Mouse (Mus musculus) cerebellum, adult 2 months (tissue): Measurements from ENCODE around the gene Gm40193. TPM values are rescaled to one million over a fixed set of nuclear protein-coding genes. Genes with fewer than 3 reads are reported as not detected.

ENCODE experiments used
- DNase-seq, 2 experiments: peaks; one replicate each; pipeline ENCODE4 v3.0.0; 2021
- H3K27ac ChIP-seq: fragments of 200-500 bp; 2 replicates; pipeline ENCODE4 v1.5.1; 2012; ENCODE audit warnings: low read length, control low read depth, inconsistent platforms; ENCODE audit not compliant: insufficient read depth
- H3K27me3 ChIP-seq: fragments of 200-500 bp; 2 replicates; pipeline ENCODE4 v1.6.1; 2012; ENCODE audit warnings: inconsistent platforms, mild to moderate bottlenecking, low read length, moderate library complexity; ENCODE audit not compliant: control insufficient read depth, insufficient read depth
- H3K4me1 ChIP-seq: fragments of 200-500 bp; 2 replicates; pipeline ENCODE4 v1.6.1; 2011; ENCODE audit warnings: low read length; ENCODE audit not compliant: control insufficient read depth, insufficient read depth
- H3K4me3 ChIP-seq: fragments of 200-500 bp; replicated peaks from 2 replicates; pipeline ENCODE3; 2011; ENCODE audit warnings: mild to moderate bottlenecking, low read depth, low read length, control low read depth; ENCODE audit not compliant: insufficient read depth
- CTCF ChIP-seq: fragments of 200-500 bp; IDR thresholded peaks from 2 replicates; pipeline ENCODE4 v1.5.1; 2011; ENCODE audit warnings: low read depth, mild to moderate bottlenecking, control low read depth, low read length, moderate library complexity, borderline replicate concordance; ENCODE audit not compliant: insufficient read depth
- POLR2A ChIP-seq: fragments of 200-500 bp; IDR thresholded peaks from 2 replicates; pipeline ENCODE4 v1.6.1; 2011; ENCODE audit warnings: low read length, control low read depth, borderline replicate concordance; ENCODE audit not compliant: insufficient read depth
- WGBS: fragments of 180-500 bp; shearing (Covaris S2); methylation state at CpG from one replicate; pipeline ENCODE4 v1.1.7; 2018; 5-methylcytosine and 5-hydroxymethylcytosine counted together
- polyA plus RNA-seq: library from polyadenylated mRNA; depleted of rRNA; stranded (reverse); fragments of >200 nt; gene quantifications from 2 replicates; pipeline ENCODE4 v1.2.3, GENCODE M21; 2012; rRNA removed

Gene Gm40193
- polyA plus RNA-seq, 1 experiment = not detected

- H3K27ac ChIP-seq = no peak overlapping the region
- 86% methylated on average over 6 of the region's 6 CpGs for WGBS
- DNase-seq = no peak
Observed at GRCm38 (mm10) chr11:70489684-70490083, 43.1 kb downstream of the Gm40193 start.

GRCm38 (mm10) chr11:70489138-70489537 is 43.6 kb downstream of the Gm40193 start:
- Histone ChIP-seq H3K27me3 (no peaks in the 10 kb centered on the region), H3K27ac (no peak overlapping the region), H3K4me3 (no peak overlapping the region), H3K4me1 (no peaks in the 10 kb centered on the region)
- no peak for DNase-seq
- TF ChIP-seq CTCF = no peak
- no peak for TF ChIP-seq POLR2A
- 58% methylated on average over 3 of the region's 3 CpGs for WGBS

More at GRCm38 (mm10) chr11:70489684-70490083, 43.1 kb downstream of the Gm40193 start:
- H3K4me3 ChIP-seq = no peak overlapping the region
- TF ChIP-seq POLR2A (no peak), CTCF (no peak)
- H3K4me1 ChIP-seq = no peaks in the 10 kb centered on the region
- H3K27me3 ChIP-seq = no peaks in the 10 kb centered on the region

- 25% methylated on average over 4 of the region's 4 CpGs for WGBS
- TF ChIP-seq CTCF (no peak), POLR2A (no peak)
- H3K4me3 ChIP-seq = no peak overlapping the region
- no peak for DNase-seq
- H3K27me3 ChIP-seq = no peaks in the 10 kb centered on the region
- H3K4me1 ChIP-seq = no peaks in the 10 kb centered on the region
- H3K27ac ChIP-seq = no peak overlapping the region
Observed at GRCm38 (mm10) chr11:70487816-70488215, 44.9 kb downstream of the Gm40193 start.

GRCm38 (mm10) chr11:70485498-70485897 is 47.2 kb downstream of the Gm40193 start:
- no peak for DNase-seq
- WGBS = 33% methylated on average over 2 of the region's 2 CpGs
- Histone ChIP-seq H3K27ac (no peak overlapping the region), H3K27me3 (no peaks in the 10 kb centered on the region), H3K4me3 (no peak overlapping the region), H3K4me1 (no peaks in the 10 kb centered on the region)
- TF ChIP-seq CTCF (no peak), POLR2A (no peak)

Other genes starting within 250 kb of the Gm40193 start
- not detected in 2 replicates for gene Alox12e, start 210.3 kb downstream of the Gm40193 start, polyA plus RNA-seq
- 0.05 TPM in 1 of 2 replicates, not detected in the other for gene Alox15, start 180.9 kb downstream of the Gm40193 start, polyA plus RNA-seq
- gene Pelp1, start 122.9 kb downstream of the Gm40193 start, polyA plus RNA-seq = 18.3 and 20.1 TPM in 2 replicates
- gene Arrb2, start 100.3 kb downstream of the Gm40193 start, polyA plus RNA-seq = 70.5 and 79.7 TPM in 2 replicates
- gene Med11, start 81.0 kb downstream of the Gm40193 start, polyA plus RNA-seq = 20.4 and 20.5 TPM in 2 replicates
- gene Zmynd15, start 73.5 kb downstream of the Gm40193 start, polyA plus RNA-seq = 0.21 and 0.25 TPM in 2 replicates
- gene Cxcl16, start 73.0 kb downstream of the Gm40193 start, polyA plus RNA-seq = 1.8 and 2.6 TPM in 2 replicates
- gene Tm4sf5, start 27.7 kb downstream of the Gm40193 start, polyA plus RNA-seq = 0.54 TPM in 2 replicates
- 0.30 TPM in 1 of 2 replicates, not detected in the other for gene Vmo1, start 18.3 kb downstream of the Gm40193 start, polyA plus RNA-seq
- 0.11 TPM in 1 of 2 replicates, not detected in the other for gene Gltpd2, start 13.7 kb downstream of the Gm40193 start, polyA plus RNA-seq
- gene Psmb6, start 7.6 kb downstream of the Gm40193 start, polyA plus RNA-seq = 319 TPM in 2 replicates
- gene Pld2, start 7.1 kb upstream of the Gm40193 start, polyA plus RNA-seq = 19.2 and 21.3 TPM in 2 replicates
- 222 and 224 TPM in 2 replicates for gene Mink1, start 29.9 kb upstream of the Gm40193 start, polyA plus RNA-seq
- gene 4930544D05Rik, start 82.9 kb upstream of the Gm40193 start, polyA plus RNA-seq = not detected in 2 replicates
- gene Chrne, start 86.3 kb upstream of the Gm40193 start, polyA plus RNA-seq = 0.10 and 0.25 TPM in 2 replicates
- gene Gp1ba, start 106.2 kb upstream of the Gm40193 start, polyA plus RNA-seq = not detected in 2 replicates
- 143 and 152 TPM in 2 replicates for gene Rnf167, start 114.3 kb upstream of the Gm40193 start, polyA plus RNA-seq
- gene Slc25a11, start 114.5 kb upstream of the Gm40193 start, polyA plus RNA-seq = 184 and 191 TPM in 2 replicates
- gene Pfn1, start 121.7 kb upstream of the Gm40193 start, polyA plus RNA-seq = 289 and 305 TPM in 2 replicates
- gene Eno3, start 124.3 kb upstream of the Gm40193 start, polyA plus RNA-seq = 35.0 and 35.9 TPM in 2 replicates
- gene Spag7, start 136.5 kb upstream of the Gm40193 start, polyA plus RNA-seq = 84.3 and 93.2 TPM in 2 replicates
- gene Camta2, start 155.2 kb upstream of the Gm40193 start, polyA plus RNA-seq = 108 TPM in 2 replicates
- gene Inca1, start 167.2 kb upstream of the Gm40193 start, polyA plus RNA-seq = 4.0 and 4.6 TPM in 2 replicates
- gene Kif1c, start 167.6 kb upstream of the Gm40193 start, polyA plus RNA-seq = 55.9 and 65.6 TPM in 2 replicates
- gene Zfp3, start 231.3 kb upstream of the Gm40193 start, polyA plus RNA-seq = 10.4 and 11.1 TPM in 2 replicates